Mouse (Mus musculus) hindbrain, embryonic 10.5 days (tissue): ENCODE results near the gene Arpc1b. TPM values are rescaled to one million over a fixed set of nuclear protein-coding genes. Genes with fewer than 3 reads are reported as not detected.

Experiments
- DNase-seq: peaks from one replicate; pipeline ENCODE4 v3.0.0-alpha.2; 2017; ENCODE audit warnings: low spot score
- H3K27ac ChIP-seq: fragments of 300-500 bp; sonication (generic); 2 replicates; pipeline ENCODE4 v1.5.1; 2016; ENCODE audit warnings: mild to moderate bottlenecking, moderate library complexity
- H3K27me3 ChIP-seq: fragments of 300-500 bp; sonication (generic); 2 replicates; pipeline ENCODE4 v1.6.1; 2016; ENCODE audit warnings: mild to moderate bottlenecking; ENCODE audit not compliant: poor library complexity, insufficient read depth, severe bottlenecking
- H3K36me3 ChIP-seq: fragments of 300-500 bp; sonication (generic); 2 replicates; pipeline ENCODE4 v1.6.1; 2016; ENCODE audit warnings: mild to moderate bottlenecking, moderate library complexity
- H3K4me1 ChIP-seq: fragments of 300-500 bp; sonication (generic); replicated peaks from 2 replicates; pipeline ENCODE4 v1.6.1; 2016; ENCODE audit warnings: mild to moderate bottlenecking
- H3K4me3 ChIP-seq: fragments of 300-500 bp; sonication (generic); 2 replicates; pipeline ENCODE4 v1.5.1; 2016; ENCODE audit warnings: mild to moderate bottlenecking, moderate library complexity
- H3K9me3 ChIP-seq: fragments of 300-500 bp; sonication (generic); 2 replicates; pipeline ENCODE4 v1.6.1; 2016; ENCODE audit warnings: mild to moderate bottlenecking, moderate library complexity
- WGBS: fragments of 180-500 bp; shearing (Covaris S2); methylation state at CpG from one replicate; pipeline ENCODE4 v1.1.7; 2016; 5-methylcytosine and 5-hydroxymethylcytosine counted together
- polyA plus RNA-seq: library from polyadenylated mRNA; unstranded; fragments of >200 nt; fragmentation: Nextera tagmentation; extraction: Ambion mirVana; gene quantifications from 2 replicates; pipeline ENCODE4 v1.2.1, GENCODE M21; 2016

Gene Arpc1b
- polyA plus RNA-seq, 1 experiment from 2014 or later = 107 TPM

DNA sequence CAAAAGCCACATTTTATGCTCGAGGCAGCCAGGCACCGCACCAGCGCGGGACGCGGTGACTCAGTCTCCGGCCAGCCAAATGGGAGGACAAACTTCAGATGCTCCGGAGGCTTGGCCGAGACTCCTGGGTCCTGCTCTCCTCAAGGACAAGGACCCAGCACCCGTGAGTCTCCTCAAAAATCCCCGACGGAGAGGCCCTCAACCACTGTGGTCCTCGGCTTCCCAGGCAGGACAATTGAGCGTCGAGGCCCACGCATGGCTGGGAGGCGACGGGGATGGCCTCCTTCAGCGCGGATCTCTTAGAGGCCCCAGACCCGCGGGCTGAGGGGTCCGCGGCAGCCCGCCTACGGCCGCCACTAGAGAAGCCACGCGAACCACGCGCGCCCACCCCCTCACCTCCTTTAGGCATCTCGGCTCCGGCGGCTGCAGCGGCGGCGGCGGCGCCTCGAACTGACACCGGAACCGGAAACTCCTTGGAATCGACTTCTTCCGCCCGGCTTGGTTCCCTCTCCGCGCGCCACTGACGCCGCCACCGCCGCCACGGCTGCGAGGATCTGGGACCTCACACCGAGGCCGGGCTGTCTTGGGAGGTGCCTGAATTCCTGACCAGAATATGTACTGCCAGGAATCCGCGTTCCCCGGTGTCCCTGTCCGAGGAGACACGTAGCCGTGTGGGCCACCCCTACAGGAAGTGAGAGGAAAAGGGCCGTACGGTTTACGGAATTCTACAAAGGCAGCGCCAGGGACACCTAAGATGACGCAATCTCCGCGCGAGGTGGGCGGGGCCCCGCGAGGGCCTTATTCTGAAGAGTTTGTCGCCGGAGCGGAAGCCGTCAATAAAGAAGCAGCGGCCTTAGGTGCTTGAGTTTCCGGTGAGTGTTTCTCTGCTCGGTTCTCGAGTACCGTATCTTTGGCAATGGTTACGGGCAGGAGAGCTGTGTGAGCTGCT, 25.8 kb downstream of the Arpc1b start, which contains the start of the genes Pdap1 and Bud31:
Gene Pdap1 (minus strand): TSS at position 668 of the 949 bp plus-strand sequence.
Gene Bud31 (plus strand): TSS at position 792 of the 949 bp plus-strand sequence.
- WGBS = under 1% methylated on average over 84 of the region's 84 CpGs
- Histone ChIP-seq H3K4me3 (peak within 1 kb of the TSS; percentile 99), H3K9me3 (no peaks in the 10 kb centered on the region), H3K27me3 (no peaks in the 10 kb centered on the region), H3K4me1 (peaks cover 28% of the 10 kb centered on the region), H3K36me3 (peaks cover 64% of the 10 kb centered on the region), H3K27ac (peak within 1 kb of the TSS; percentile 99)
- DNase-seq = peak; percentile 93

DNA sequence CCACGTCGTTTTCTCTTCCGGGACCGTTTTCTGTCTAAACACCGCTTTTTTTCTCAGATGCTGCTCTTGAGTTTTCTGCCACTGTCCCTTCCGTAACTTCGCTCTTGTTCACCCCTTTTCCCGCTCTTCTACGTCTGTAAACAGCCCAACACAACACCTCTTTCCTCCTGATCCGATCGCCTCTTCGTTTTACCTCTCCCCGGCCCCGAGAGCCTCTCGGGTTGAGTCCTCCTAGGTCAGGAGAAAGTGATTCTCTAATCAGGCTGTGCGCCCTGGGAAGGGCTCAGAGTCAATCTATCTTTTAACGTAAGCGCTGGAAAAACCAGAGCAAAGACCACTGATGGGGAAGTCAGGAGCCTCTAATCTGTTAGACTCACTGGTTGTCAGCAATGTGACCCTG, 26.6 kb downstream of the Arpc1b start:
- Histone ChIP-seq H3K4me3 (peak overlapping the region; percentile 99), H3K27me3 (no peaks in the 10 kb centered on the region), H3K4me1 (peaks cover 28% of the 10 kb centered on the region), H3K27ac (peak overlapping the region; percentile 99), H3K36me3 (peaks cover 64% of the 10 kb centered on the region), H3K9me3 (no peaks in the 10 kb centered on the region)
- WGBS = 2% methylated on average over 18 of the region's 18 CpGs
- DNase-seq = no peak

DNA sequence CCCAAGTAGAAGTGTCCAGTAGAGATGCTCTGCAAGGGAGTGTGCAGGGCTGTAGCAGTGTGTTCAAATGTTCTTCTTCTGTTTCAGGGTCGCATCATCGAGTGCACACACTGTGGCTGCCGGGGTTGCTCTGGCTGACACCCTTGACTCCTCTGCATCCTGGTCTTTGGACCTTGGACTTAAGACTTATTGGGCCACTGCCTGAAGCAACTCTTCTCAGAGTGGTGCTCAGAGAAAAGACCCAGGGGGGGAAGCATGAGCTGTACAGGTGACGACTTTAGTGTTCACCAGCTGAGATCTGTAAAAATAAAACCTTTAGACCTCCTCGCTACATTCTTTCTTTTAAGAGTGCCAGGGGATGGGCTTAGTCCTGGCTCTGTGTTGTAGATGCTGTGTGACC, 33.7 kb downstream of the Arpc1b start:
- Histone ChIP-seq H3K4me1 (no peaks in the 10 kb centered on the region), H3K27me3 (no peaks in the 10 kb centered on the region), H3K27ac (no peak overlapping the region), H3K36me3 (peaks cover 100% of the 10 kb centered on the region), H3K9me3 (no peaks in the 10 kb centered on the region), H3K4me3 (no peak overlapping the region)
- DNase-seq = no peak
- WGBS = 94% methylated on average over 5 of the region's 5 CpGs

DNA sequence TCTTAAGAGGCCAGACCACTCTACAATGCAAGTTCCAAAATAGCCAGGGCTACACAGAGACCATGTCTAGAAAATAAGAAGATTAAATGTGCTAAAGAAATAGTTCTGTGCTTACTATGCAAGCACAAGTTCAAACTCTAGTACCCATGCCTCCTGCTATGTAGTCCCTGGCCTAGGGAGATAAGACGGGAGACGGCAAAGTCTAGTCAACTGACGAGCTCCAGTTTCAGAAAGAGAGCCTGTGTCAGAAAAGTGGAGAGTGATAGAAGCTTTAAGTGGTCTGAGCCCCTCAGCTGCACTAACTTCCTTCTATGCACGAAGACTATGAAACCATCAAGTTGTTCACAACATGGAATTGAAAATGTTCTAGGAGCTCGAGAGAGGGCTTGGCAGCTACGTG, 35.3 kb downstream of the Arpc1b start:
- DNase-seq = no peak
- H3K27ac ChIP-seq = no peak overlapping the region
- no peaks in the 10 kb centered on the region for H3K9me3 ChIP-seq
- 87% methylated on average over 6 of the region's 6 CpGs for WGBS
- peaks cover 100% of the 10 kb centered on the region for H3K36me3 ChIP-seq
- no peaks in the 10 kb centered on the region for H3K27me3 ChIP-seq
- H3K4me3 ChIP-seq = no peak overlapping the region
- no peaks in the 10 kb centered on the region for H3K4me1 ChIP-seq

DNA sequence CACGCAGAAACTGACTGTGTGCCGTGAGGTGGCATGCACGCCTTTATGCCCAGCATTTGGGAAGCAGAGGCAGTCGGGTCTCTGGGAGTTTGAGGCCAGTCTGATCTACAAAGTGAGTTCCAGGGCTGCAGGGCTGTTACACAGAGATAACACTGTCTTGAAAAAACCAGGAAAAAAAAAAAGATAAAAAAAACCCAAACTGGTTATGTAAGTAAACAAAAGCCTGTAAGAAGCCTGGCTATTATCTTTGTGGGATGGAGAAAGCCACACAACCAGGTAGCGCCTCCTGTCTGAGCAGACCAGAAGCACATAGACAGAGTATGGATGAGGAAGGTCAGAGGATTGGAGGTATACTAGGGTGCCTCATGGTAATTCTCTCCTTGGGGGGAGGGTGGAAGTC, 38.7 kb downstream of the Arpc1b start:
- H3K27ac ChIP-seq = no peak overlapping the region
- H3K4me3 ChIP-seq = no peak overlapping the region
- H3K4me1 ChIP-seq = no peaks in the 10 kb centered on the region
- 93% methylated on average over 5 of the region's 5 CpGs for WGBS
- peaks cover 98% of the 10 kb centered on the region for H3K36me3 ChIP-seq
- no peaks in the 10 kb centered on the region for H3K9me3 ChIP-seq
- DNase-seq = no peak
- no peaks in the 10 kb centered on the region for H3K27me3 ChIP-seq

DNA sequence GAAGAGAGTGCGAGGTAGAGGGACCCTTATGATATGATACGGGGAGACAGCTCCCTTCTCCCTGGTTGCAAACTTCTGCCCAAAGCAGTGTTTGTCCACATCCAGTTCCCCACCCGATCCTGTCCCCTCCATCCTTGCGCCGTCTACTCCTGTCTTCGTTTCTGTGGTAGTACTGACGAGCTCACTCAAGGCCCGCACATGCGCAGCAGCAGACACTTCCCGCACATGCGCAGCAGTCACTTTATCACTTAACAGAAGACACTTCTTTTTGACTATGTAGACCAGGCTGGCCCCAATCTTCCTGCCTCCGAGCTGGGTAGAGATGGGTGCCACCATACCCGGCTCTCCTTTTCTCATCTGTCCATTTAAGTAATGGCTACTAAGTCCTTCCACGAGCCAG, 47.3 kb downstream of the Arpc1b start:
- Histone ChIP-seq H3K9me3 (no peaks in the 10 kb centered on the region), H3K27ac (no peak overlapping the region), H3K36me3 (peaks cover 86% of the 10 kb centered on the region), H3K4me3 (no peak overlapping the region), H3K4me1 (peaks cover 6% of the 10 kb centered on the region), H3K27me3 (no peaks in the 10 kb centered on the region)
- WGBS = 96% methylated on average over 14 of the region's 14 CpGs
- no peak for DNase-seq

DNA sequence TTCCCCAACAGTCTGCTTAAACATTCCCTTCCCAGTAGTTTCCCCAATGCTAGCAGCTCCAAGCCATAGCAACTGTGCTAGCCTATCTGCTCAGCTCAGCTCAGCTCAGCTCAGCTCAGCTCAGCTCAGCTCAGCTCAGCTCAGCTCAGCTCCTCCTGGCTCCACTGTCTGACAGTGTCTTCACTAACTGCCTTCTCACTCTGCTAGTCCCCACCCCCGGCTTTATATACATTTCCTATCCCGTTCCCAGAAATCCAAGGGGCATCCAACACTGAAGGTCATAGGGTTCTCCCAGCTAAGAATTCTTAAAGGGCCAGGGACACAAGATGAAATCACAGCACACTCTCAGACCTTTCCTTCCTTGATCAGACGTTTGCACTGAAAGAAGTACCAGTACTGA, 50.7 kb downstream of the Arpc1b start:
- H3K4me3 ChIP-seq = no peak overlapping the region
- H3K27me3 ChIP-seq = no peaks in the 10 kb centered on the region
- no peak overlapping the region for H3K27ac ChIP-seq
- WGBS = 72% methylated on average over 3 of the region's 3 CpGs
- H3K9me3 ChIP-seq = no peaks in the 10 kb centered on the region
- no peak for DNase-seq
- peaks cover 22% of the 10 kb centered on the region for H3K4me1 ChIP-seq
- H3K36me3 ChIP-seq = peaks cover 54% of the 10 kb centered on the region

DNA sequence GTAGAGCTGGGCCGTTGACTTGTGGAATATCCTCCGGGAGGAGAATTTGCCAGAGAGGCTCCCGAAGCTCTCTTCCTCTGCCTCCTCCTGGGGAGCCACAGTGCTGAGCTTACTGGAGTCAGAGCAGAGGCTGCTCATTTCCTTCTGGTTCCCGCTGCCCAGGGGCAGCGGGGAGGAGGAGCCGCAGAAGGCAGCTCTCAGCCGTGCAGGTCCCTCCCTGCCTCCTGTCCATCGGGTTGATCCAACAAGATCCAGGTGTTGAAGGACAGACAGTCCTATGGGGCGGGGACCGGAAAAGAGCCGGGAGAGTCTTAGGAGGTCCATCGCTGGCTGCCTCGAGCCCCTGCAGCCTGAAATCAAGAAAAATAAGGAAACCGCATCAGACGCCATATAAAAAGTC, 51.2 kb downstream of the Arpc1b start:
- Histone ChIP-seq H3K27ac (no peak overlapping the region), H3K36me3 (peaks cover 53% of the 10 kb centered on the region), H3K9me3 (no peaks in the 10 kb centered on the region), H3K27me3 (no peaks in the 10 kb centered on the region), H3K4me1 (peaks cover 22% of the 10 kb centered on the region), H3K4me3 (peak overlapping the region; percentile 18; the same call in 1 of the 2 replicates)
- WGBS = 86% methylated on average over 15 of the region's 15 CpGs
- DNase-seq = no peak

DNA sequence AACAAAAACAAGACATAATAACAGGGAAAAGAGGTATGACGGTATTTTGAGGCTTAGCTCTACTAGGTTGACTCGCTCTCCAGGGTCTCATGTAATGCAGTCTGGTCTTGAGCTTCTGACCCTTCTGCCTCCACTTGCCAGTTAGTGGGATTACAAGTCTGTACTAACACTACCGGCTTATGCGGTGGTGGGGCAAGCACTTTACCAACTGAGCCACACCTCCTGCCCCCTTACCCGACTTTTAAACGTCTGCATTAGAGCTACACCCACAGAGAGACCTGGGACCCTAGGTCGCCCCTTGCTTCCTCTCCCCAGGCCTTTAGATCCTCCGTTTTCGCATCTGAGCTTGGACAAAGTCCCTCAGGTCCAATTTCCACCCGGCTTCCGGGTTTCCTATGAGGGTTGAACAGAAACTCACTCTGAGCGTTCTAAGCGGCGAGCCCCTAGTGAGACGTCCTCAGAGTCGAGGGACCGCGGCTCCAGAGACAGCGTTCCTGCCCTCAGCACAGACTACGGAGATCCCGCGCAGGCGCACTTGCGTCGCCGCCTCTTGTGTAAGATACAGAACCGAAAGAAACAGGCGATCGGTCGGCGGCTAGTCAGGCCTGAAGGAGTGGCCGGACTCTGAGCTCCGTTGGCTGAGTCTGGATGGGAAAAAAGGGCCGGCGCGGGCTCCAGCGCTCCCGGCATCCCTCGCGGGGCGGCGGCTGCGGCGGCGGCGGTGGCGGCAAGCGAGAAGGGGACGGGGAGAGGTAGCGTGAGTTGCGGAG, 52.7 kb downstream of the Arpc1b start, which contains the start of the genes Ptcd1 and Cpsf4:
Gene Ptcd1 (minus strand): TSS at position 573 of the 770 bp plus-strand sequence.
Gene Cpsf4 (plus strand): TSS at position 678 of the 770 bp plus-strand sequence.
- H3K9me3 ChIP-seq = no peaks in the 10 kb centered on the region
- H3K4me3 ChIP-seq = peak within 1 kb of the TSS; percentile 96
- H3K4me1 ChIP-seq = peaks cover 22% of the 10 kb centered on the region
- under 1% methylated on average over 51 of the region's 51 CpGs for WGBS
- peaks cover 53% of the 10 kb centered on the region for H3K36me3 ChIP-seq
- H3K27ac ChIP-seq = peak within 1 kb of the TSS; percentile 91
- peak; percentile 99 for DNase-seq
- H3K27me3 ChIP-seq = no peaks in the 10 kb centered on the region

DNA sequence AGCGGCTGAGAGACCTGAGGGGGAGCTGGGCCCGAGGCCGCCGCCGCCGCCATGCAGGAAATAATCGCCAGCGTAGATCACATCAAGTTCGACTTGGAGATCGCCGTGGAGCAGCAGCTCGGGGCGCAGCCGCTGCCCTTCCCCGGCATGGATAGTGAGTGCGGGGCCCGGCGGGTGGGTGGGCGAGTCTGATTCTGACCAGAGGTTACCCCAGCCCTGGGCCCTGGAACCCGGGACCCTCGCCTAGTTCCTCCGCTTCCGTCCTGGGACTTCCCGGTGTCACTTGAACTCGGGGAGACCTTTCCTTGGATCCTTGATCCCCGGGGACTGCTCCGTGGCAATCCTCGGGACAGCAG, 53.3 kb downstream of the Arpc1b start:
- Histone ChIP-seq H3K27me3 (no peaks in the 10 kb centered on the region), H3K36me3 (peaks cover 54% of the 10 kb centered on the region), H3K4me1 (peaks cover 22% of the 10 kb centered on the region), H3K27ac (peak overlapping the region; percentile 91), H3K4me3 (peak overlapping the region; percentile 96), H3K9me3 (no peaks in the 10 kb centered on the region)
- no peak for DNase-seq
- WGBS = 0% methylated on average over 28 of the region's 28 CpGs

DNA sequence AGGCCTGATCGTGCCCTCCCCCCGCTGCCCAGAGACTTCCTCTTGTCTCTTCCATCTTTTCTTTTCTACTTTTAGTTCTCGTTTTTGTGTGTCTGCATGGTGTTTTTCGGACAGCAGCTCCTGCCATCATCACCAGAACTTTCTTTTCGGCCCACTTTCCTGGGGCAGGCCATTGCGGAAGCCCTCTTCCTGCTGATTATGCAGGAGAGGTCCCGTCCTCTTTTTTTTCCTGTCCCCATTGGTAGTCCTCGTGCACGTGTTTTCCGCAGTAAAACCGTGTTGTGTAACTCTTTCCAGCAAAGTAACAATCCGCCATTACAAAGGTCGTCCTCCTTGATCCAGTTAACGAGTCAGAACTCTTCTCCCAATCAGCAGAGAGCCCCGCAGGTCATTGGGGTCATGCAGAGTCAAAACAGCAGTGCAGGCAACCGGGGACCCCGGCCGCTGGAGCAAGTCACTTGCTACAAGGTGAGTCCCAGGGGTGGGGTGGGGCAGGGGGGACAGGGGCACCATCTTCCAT, 64.5 kb downstream of the Arpc1b start:
- H3K9me3 ChIP-seq = no peaks in the 10 kb centered on the region
- 87% methylated on average over 18 of the region's 18 CpGs for WGBS

More for the DNA sequence above, 64.5 kb downstream of the Arpc1b start:
- Histone ChIP-seq H3K36me3 (peaks cover 100% of the 10 kb centered on the region), H3K27ac (no peak overlapping the region), H3K27me3 (no peaks in the 10 kb centered on the region), H3K4me1 (no peaks in the 10 kb centered on the region), H3K4me3 (no peak overlapping the region)
- no peak for DNase-seq
